Mouse (Mus musculus) CH12.LX (cell line): Measurements from ENCODE around the gene Tepp.

Experiments
- CTCF ChIP-seq, 2 experiments: IDR thresholded peaks in 1 of 2; conservative IDR thresholded peaks in 1 of 2; 2 replicates each; pipeline ENCODE4 v1.5.1; 2011 to 2012; ENCODE audit warnings: low read depth in 2 of 2, low read length in 2 of 2, improper control_type of control experiment in 1 of 2, inconsistent platforms in 1 of 2, mild to moderate bottlenecking in 1 of 2, moderate library complexity in 1 of 2
- EP300 ChIP-seq: IDR thresholded peaks from 2 replicates; pipeline ENCODE4 v1.6.1; 2011; ENCODE audit warnings: low read length, improper control_type of control experiment
- MXI1 ChIP-seq: IDR thresholded peaks from 2 replicates; pipeline ENCODE4 v1.6.1; 2011; ENCODE audit warnings: mild to moderate bottlenecking, low read depth, low read length, improper control_type of control experiment
- SIN3A ChIP-seq: IDR thresholded peaks from 2 replicates; pipeline ENCODE4 v1.6.1; 2012; ENCODE audit warnings: low read length, improper control_type of control experiment, inconsistent platforms
- ZC3H11A ChIP-seq: IDR thresholded peaks from 2 replicates; pipeline ENCODE4 v1.6.1; 2012; ENCODE audit warnings: low read depth, mild to moderate bottlenecking, inconsistent platforms, low read length, improper control_type of control experiment

GRCm38 (mm10) chr8:95352871-95353866 is 42.8 kb downstream of the Tepp start:
- no peak for TF ChIP-seq EP300
- no peak for TF ChIP-seq MXI1
- TF ChIP-seq SIN3A, result no peak
- TF ChIP-seq ZC3H11A, result no peak
- no peak for TF ChIP-seq CTCF (conservative IDR thresholded peaks at IDR 0.05 in 1 of 2, IDR thresholded peaks at IDR 0.05 in 1 of 2; ENCODE audit: low read depth in 2 of 2, low read length in 2 of 2)
